Mouse (Mus musculus): Measurements from ENCODE around the gene Atp2c2.

- TF ChIP-seq CTCF (IDR thresholded peaks at IDR 0.05; ENCODE audit: borderline replicate concordance, insufficient read depth, low read depth, low read length) (no peak), POLR2A (IDR thresholded peaks at IDR 0.05; ENCODE audit: borderline replicate concordance, insufficient read depth, low read length) (no peak)
Observed at GRCm38 (mm10) chr8:119651324-119651723, 48.5 kb upstream of the Atp2c2 start.
